ENCODE assay signal across 8 mouse cellular contexts in the genomic region with DNA sequence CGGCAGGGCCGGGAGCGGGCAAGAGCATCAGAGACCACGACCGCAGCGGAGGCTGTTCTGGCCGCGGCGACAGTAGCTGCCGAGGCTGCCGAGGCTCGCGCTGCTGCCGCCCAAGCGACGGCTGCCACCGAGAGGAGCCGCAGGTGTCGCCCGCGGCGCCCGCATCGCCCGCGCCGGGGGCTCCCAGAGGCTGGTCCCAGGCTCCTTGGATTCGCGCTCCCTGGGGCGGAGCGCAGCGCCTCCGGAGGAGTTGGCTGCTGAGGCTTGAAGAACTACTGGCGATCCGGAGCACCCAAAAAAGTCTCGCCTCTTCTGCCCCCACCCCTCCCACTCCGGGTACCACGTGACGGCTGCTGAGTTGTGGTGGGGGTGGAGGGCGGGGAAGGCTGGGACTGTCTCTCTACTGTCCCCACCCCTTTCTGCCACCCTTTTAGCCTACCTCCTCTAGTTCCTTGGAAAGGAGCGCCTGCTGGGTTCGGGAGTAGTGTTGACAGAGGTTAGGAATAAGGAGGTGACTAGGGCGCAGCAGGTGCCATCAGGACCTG. TPM values are rescaled to one million over a fixed set of nuclear protein-coding genes. Genes with fewer than 3 reads are reported as not detected.
DNase-seq lines count a peak whose midpoint lies in the region; ATAC-seq and TF ChIP-seq lines count a peak whose summit lies in the region.

No protein-coding gene starts in this region.

- peak overlapping the region; percentile 46 for H3K4me3 ChIP-seq in neural tube, embryonic 11.5 days (ENCODE audit: low read depth, low read length)
- H3K4me3 ChIP-seq in embryonic fibroblast, embryonic 13.5 days (ENCODE audit: insufficient read depth, low read length) = peak overlapping the region; percentile 20
- peak overlapping the region; percentile 52 for H3K4me3 ChIP-seq in stomach, embryonic 16.5 days (replicated peaks; ENCODE audit: low read length)

- H3K4me2 ChIP-seq in neural tube, embryonic 11.5 days (ENCODE audit: low read depth) = peak overlapping the region; percentile 97
- H3K4me2 ChIP-seq in stomach, embryonic 16.5 days (ENCODE audit: low read depth, low read length) = peak overlapping the region; percentile 95

- TF ChIP-seq POLR2A in embryonic fibroblast, embryonic 13.5 days (IDR thresholded peaks at IDR 0.05; ENCODE audit: low read depth, low read length) = no peak

- WGBS in neural tube, embryonic 11.5 days = under 1% methylated on average over 42 of the region's 43 CpGs
- 1% methylated on average over 43 of the region's 43 CpGs for WGBS in stomach, embryonic 16.5 days

- DNase-seq in neural tube, embryonic 11.5 days (ENCODE audit: low spot score) = peak; percentile 62
- DNase-seq in neural tube, embryonic 10.5 days (ENCODE audit: extremely low spot score, low spot score) = no peak
- peak; percentile 23 to 60 for DNase-seq in left cerebral cortex, postnatal 10 days (ENCODE audit: extremely low spot score in 1 of 2, low spot score in 2 of 2)
- DNase-seq in lung, postnatal 4 days = peak; percentile 38 to 58

- peak; percentile 49 for ATAC-seq in neural tube, embryonic 11.5 days (ENCODE audit: insufficient read depth, low FRiP score, low TSS enrichment)
- ATAC-seq in hematopoietic stem cell, adult 5-6 weeks (replicated peaks in 1 of 2; ENCODE audit: insufficient read depth in 1 of 2, low FRiP score in 2 of 2, low TSS enrichment in 1 of 2, low read depth in 1 of 2, poor library complexity in 2 of 2, severe bottlenecking in 2 of 2) = peak; percentile 42 to 46; a peak in 3 of 4 replicates
- peak; percentile 70; the same call in 1 of the 2 replicates for ATAC-seq in stomach, embryonic 16.5 days (ENCODE audit: insufficient read depth, low FRiP score)
- ATAC-seq in activated CD4-positive, CD25-positive, alpha-beta regulatory T cell, adult 4 months = no peak

- intact Hi-C loops in left cerebral cortex, postnatal 10 days (cut with DNase I) = loop anchor here (5.0 kb wide), 1 partner anchor 520 kb away; no protein-coding TSS in a partner anchor

- no peak for TF ChIP-seq CTCF in embryonic fibroblast, embryonic 13.5 days (IDR thresholded peaks at IDR 0.05; ENCODE audit: borderline replicate concordance, insufficient read depth, low read length)

- peaks cover 25% of the 10 kb centered on the region for H3K27me3 ChIP-seq in neural tube, embryonic 11.5 days (ENCODE audit: control insufficient read depth, insufficient read depth, low read length)
- H3K27me3 ChIP-seq in stomach, embryonic 16.5 days (ENCODE audit: control insufficient read depth, insufficient read depth, low read length) = peaks cover 25% of the 10 kb centered on the region

- H3K27ac ChIP-seq in neural tube, embryonic 11.5 days (ENCODE audit: low read depth, low read length) = no peak overlapping the region
- no peak overlapping the region for H3K27ac ChIP-seq in embryonic fibroblast, embryonic 13.5 days (ENCODE audit: insufficient read depth, low read length)
- no peak overlapping the region for H3K27ac ChIP-seq in stomach, embryonic 16.5 days (ENCODE audit: low read length)

- no peaks in the 10 kb centered on the region for H3K9me3 ChIP-seq in neural tube, embryonic 11.5 days (ENCODE audit: control insufficient read depth, low read length)
- no peaks in the 10 kb centered on the region for H3K9me3 ChIP-seq in stomach, embryonic 16.5 days (replicated peaks; ENCODE audit: control insufficient read depth, low read length)

- no peaks in the 10 kb centered on the region for H3K36me3 ChIP-seq in neural tube, embryonic 11.5 days (ENCODE audit: control insufficient read depth, insufficient read depth, low read length)
- H3K36me3 ChIP-seq in stomach, embryonic 16.5 days (ENCODE audit: control insufficient read depth, insufficient read depth, low read length) = no peaks in the 10 kb centered on the region

- peaks cover 19% of the 10 kb centered on the region for H3K4me1 ChIP-seq in neural tube, embryonic 11.5 days (ENCODE audit: control insufficient read depth, insufficient read depth, low read length)
- no peaks in the 10 kb centered on the region for H3K4me1 ChIP-seq in embryonic fibroblast, embryonic 13.5 days (ENCODE audit: control insufficient read depth, insufficient read depth, low read length)
- peaks cover 19% of the 10 kb centered on the region for H3K4me1 ChIP-seq in stomach, embryonic 16.5 days (ENCODE audit: control insufficient read depth, insufficient read depth, low read length)

- 0 out of 2 replicates have a peak overlapping the region, but pooled peaks have one; percentile 14 for H3K9ac ChIP-seq in neural tube, embryonic 11.5 days (ENCODE audit: low read length)
- H3K9ac ChIP-seq in stomach, embryonic 16.5 days (ENCODE audit: low read length) = peak overlapping the region; percentile 54

RNA-seq across cellular contexts. Expression of a gene that starts 0.9 kb away (rescaled TPM):
- 7.4 and 8.4 TPM in 2 replicates for polyA plus RNA-seq in neural tube, embryonic 11.5 days (2014; fragmentation: Nextera tagmentation; extraction: Ambion mirVana)
- polyA plus RNA-seq in embryonic fibroblast, embryonic 13.5 days (2011; ENCODE audit: insufficient read length, low read depth, missing spikeins) = 0.12 and 1.5 TPM in 2 replicates
- not detected in 2 replicates for total RNA-seq in hematopoietic stem cell, adult 5-6 weeks (2017)
- 100 to 1,000 TPM; 141 to 168 TPM for total RNA-seq in left cerebral cortex, postnatal 10 days (2021)
- 1.3 and 1.7 TPM in 2 replicates for polyA plus RNA-seq in stomach, embryonic 16.5 days (2015; fragmentation: Nextera tagmentation; extraction: Ambion mirVana)
- polyA plus RNA-seq in activated CD4-positive, CD25-positive, alpha-beta regulatory T cell, adult 4 months (2017; shearing (Covaris generic)) = under 1 TPM in 1 of 2 experiments, not detected in 1; 0.05 TPM
